Mouse (Mus musculus) E14TG2a.4 (cell line): Measurements from ENCODE around the gene Slc12a3.

Source experiments
- CTCF ChIP-seq: conservative IDR thresholded peaks from 2 replicates; pipeline ENCODE4 v1.5.1; 2014; ENCODE audit warnings: low read length
- NANOG ChIP-seq: IDR thresholded peaks from 2 replicates; pipeline ENCODE4 v1.6.1; 2014; ENCODE audit warnings: borderline replicate concordance, low read length, mixed read lengths
- POU5F1 ChIP-seq: IDR thresholded peaks from 2 replicates; pipeline ENCODE4 v1.6.1; 2014; ENCODE audit warnings: low read length, borderline replicate concordance

- TF ChIP-seq CTCF, result no peak
- TF ChIP-seq NANOG, result no peak
- TF ChIP-seq POU5F1, result no peak
Measured at GRCm38 (mm10) chr8:94364686-94365312, 35.8 kb downstream of the Slc12a3 start.
